Mouse (Mus musculus) midbrain, embryonic 16.5 days (tissue): ENCODE results near the gene Prdm11. TPM values are rescaled to one million over a fixed set of nuclear protein-coding genes. Genes with fewer than 3 reads are reported as not detected.
A peak's percentile ranks its signal among the peaks of the same experiment; 100 is the strongest.

Experiments used
- ATAC-seq: fragments of 200-750 bp; cut with Nextera tagmentation; 2 replicates; pipeline ENCODE4 v1.8.0; 2017; ENCODE audit warnings: moderate TSS enrichment
- H3K27ac ChIP-seq: fragments of 300-500 bp; sonication (generic); 2 replicates; pipeline ENCODE4 v1.5.1; 2014; ENCODE audit warnings: mild to moderate bottlenecking, low read length, mixed read lengths
- H3K27me3 ChIP-seq: fragments of 300-500 bp; sonication (generic); 2 replicates; pipeline ENCODE4 v1.6.1; 2014; ENCODE audit warnings: low read depth, low read length, mixed read lengths; ENCODE audit not compliant: control insufficient read depth, insufficient read depth
- H3K36me3 ChIP-seq: fragments of 300-500 bp; sonication (generic); 2 replicates; pipeline ENCODE4 v1.6.1; 2014; ENCODE audit warnings: mild to moderate bottlenecking, low read length, moderate library complexity, mixed read lengths; ENCODE audit not compliant: control insufficient read depth, insufficient read depth
- H3K4me1 ChIP-seq: fragments of 300-500 bp; sonication (generic); 2 replicates; pipeline ENCODE4 v1.6.1; 2014; ENCODE audit warnings: mild to moderate bottlenecking, low read length, mixed read lengths; ENCODE audit not compliant: control insufficient read depth, insufficient read depth
- H3K4me2 ChIP-seq: fragments of 300-500 bp; sonication (generic); 2 replicates; pipeline ENCODE4 v1.6.1; 2014; ENCODE audit warnings: mild to moderate bottlenecking, low read length, mixed read lengths
- H3K4me3 ChIP-seq: fragments of 300-500 bp; sonication (generic); 2 replicates; pipeline ENCODE4 v1.5.1; 2014; ENCODE audit warnings: low read depth, mild to moderate bottlenecking, low read length, moderate library complexity, mixed read lengths
- H3K9ac ChIP-seq: fragments of 300-500 bp; sonication (generic); 2 replicates; pipeline ENCODE4 v1.6.1; 2014; ENCODE audit warnings: low read depth, low read length, mixed read lengths
- H3K9me3 ChIP-seq: fragments of 300-500 bp; sonication (generic); replicated peaks from 2 replicates; pipeline ENCODE4 v1.6.1; 2014; ENCODE audit warnings: mild to moderate bottlenecking, low read length, mixed read lengths; ENCODE audit not compliant: control insufficient read depth, poor library complexity, severe bottlenecking
- WGBS: fragments of 180-500 bp; shearing (Covaris S2); extraction: QIAGEN DNeasy Blood & Tissue Kit; methylation state at CpG from one replicate; pipeline ENCODE4 v1.1.7; 2014; 5-methylcytosine and 5-hydroxymethylcytosine counted together
- polyA plus RNA-seq: library from polyadenylated mRNA; unstranded; fragments of >200 nt; fragmentation: Nextera tagmentation; extraction: Ambion mirVana; gene quantifications from 2 replicates; pipeline ENCODE4 v1.2.1, GENCODE M21; 2015

Gene Prdm11
- polyA plus RNA-seq, 1 experiment from 2014 or later: 2.1 TPM

DNA sequence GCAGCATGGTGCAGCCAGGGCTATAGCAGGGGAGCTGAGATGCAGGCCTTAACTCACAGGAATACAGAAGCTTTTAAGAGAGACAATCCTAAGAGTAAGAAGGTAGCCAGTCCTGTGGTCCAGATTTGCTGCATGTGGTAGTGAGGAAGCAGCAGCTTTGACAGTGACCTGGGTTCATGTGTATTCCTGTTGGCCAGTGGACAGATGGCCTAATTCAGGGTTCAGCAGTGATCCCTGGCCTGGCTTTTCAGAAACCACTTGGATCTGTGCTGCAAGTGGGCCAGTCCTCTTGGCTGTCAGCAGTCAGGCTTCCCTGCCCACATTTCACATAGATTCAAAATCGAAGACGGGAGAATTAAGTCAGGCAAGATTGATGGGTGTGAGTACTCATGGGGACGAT is 104.5 kb downstream of the Prdm11 start:
- no peaks in the 10 kb centered on the region for H3K27me3 ChIP-seq
- ATAC-seq: no peak
- H3K4me3 ChIP-seq: no peak overlapping the region
- 79% methylated on average over 3 of the region's 3 CpGs for WGBS
- H3K4me1 ChIP-seq: 0 out of 2 replicates have a peak, but pooled peaks cover under 1% of the 10 kb centered on the region
- H3K9ac ChIP-seq: no peak overlapping the region
- H3K9me3 ChIP-seq: no peaks in the 10 kb centered on the region
- H3K36me3 ChIP-seq: no peaks in the 10 kb centered on the region
- no peak overlapping the region for H3K4me2 ChIP-seq
- no peak overlapping the region for H3K27ac ChIP-seq

DNA sequence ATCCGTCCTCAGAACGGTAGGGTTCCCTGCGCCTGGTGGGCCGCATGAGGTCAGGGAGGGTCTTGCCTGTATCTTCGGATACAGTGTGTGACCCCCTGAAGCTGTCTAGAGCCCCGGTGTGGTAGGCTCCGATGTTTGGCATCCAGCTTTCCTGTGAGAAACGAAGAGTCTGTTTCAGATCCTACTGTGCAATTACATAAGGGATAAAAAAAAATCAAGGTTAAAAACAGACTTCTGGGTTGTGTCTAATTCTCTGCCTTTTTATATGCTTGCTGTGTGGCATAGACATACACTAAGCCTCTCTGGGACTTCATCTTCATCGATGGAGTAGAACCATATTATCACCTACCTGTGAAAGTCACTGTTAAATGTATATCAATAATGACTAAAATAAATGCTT is 105.0 kb downstream of the Prdm11 start:
- H3K9me3 ChIP-seq: no peaks in the 10 kb centered on the region
- WGBS: 88% methylated on average over 9 of the region's 9 CpGs
- no peaks in the 10 kb centered on the region for H3K36me3 ChIP-seq
- no peak for ATAC-seq
- no peak overlapping the region for H3K9ac ChIP-seq
- no peak overlapping the region for H3K27ac ChIP-seq
- H3K4me1 ChIP-seq: 0 out of 2 replicates have a peak, but pooled peaks cover 2% of the 10 kb centered on the region
- H3K4me2 ChIP-seq: no peak overlapping the region
- H3K27me3 ChIP-seq: no peaks in the 10 kb centered on the region
- no peak overlapping the region for H3K4me3 ChIP-seq

DNA sequence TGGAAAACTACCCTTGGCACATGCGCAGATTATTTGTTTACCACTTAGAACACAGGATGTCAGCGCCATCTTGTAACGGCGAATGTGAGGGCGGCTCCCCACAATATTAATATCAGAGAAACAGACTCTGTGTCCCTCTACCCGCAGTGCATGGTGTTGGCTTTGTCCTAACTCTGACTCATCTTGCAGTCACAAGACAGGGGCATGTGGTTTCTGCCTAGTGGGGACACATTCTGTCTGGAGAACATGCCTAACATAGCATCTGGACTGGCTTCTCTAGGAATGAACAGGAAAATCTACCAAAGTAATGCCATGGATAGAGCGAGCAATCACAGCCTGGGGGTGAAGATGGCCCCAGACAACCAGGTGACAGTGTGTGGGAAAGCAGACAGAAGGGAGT is 107.1 kb downstream of the Prdm11 start:
- Histone ChIP-seq H3K9ac (no peak overlapping the region), H3K27ac (no peak overlapping the region), H3K27me3 (no peaks in the 10 kb centered on the region), H3K9me3 (no peaks in the 10 kb centered on the region), H3K4me1 (peaks cover 13% of the 10 kb centered on the region), H3K4me2 (no peak overlapping the region), H3K36me3 (no peaks in the 10 kb centered on the region), H3K4me3 (no peak overlapping the region)
- no peak for ATAC-seq
- WGBS: 98% methylated on average over 6 of the region's 7 CpGs

DNA sequence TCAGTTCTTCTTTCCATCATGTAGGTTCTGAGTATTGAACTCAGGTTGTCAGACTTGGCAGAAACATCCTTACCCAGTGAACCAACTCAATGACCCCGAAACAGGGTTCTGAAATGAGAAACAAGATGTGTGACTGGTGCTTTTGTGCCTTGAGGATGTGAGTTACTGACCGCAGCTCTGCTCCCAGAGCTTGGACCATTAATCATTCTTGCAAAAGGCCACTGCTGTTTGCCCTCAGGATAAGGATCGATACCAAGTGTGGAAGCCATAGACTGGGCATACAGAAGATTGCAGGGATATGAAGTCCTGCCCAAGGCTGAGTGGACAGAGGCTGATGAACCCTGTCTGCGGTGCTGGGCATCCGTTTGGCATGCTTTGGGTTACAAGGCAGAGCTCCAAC is 107.9 kb downstream of the Prdm11 start:
- peaks cover 13% of the 10 kb centered on the region for H3K4me1 ChIP-seq
- no peak overlapping the region for H3K4me3 ChIP-seq
- 95% methylated on average over 5 of the region's 5 CpGs for WGBS
- no peak overlapping the region for H3K27ac ChIP-seq
- H3K9me3 ChIP-seq: no peaks in the 10 kb centered on the region
- H3K36me3 ChIP-seq: no peaks in the 10 kb centered on the region
- H3K27me3 ChIP-seq: no peaks in the 10 kb centered on the region
- no peak overlapping the region for H3K9ac ChIP-seq
- H3K4me2 ChIP-seq: no peak overlapping the region
- ATAC-seq: no peak

DNA sequence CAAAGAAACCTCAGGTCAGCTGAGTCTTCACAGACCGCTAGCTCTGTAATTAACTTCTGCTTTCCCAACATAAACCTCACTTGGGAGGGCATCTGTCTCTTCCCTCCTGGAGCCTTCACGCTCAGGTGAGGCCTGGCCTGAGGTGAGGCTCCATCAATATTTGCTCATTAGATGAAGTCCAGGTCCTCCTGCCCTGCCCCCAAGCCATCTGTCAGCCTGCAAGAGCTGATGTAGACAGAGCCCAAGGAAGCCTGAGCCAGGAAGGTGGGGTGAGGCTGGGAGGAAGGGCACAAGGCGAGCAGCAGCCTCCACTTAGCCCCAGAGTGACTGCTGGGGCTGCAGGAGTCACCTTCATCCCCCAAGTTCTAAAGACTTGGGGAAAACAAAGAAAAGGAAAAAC is 110.5 kb downstream of the Prdm11 start:
- H3K9me3 ChIP-seq: no peaks in the 10 kb centered on the region
- WGBS: 73% methylated on average over 3 of the region's 3 CpGs
- no peak for ATAC-seq
- H3K4me1 ChIP-seq: peaks cover 13% of the 10 kb centered on the region
- H3K27ac ChIP-seq: no peak overlapping the region
- H3K36me3 ChIP-seq: no peaks in the 10 kb centered on the region
- no peak overlapping the region for H3K4me2 ChIP-seq
- H3K4me3 ChIP-seq: no peak overlapping the region
- no peak overlapping the region for H3K9ac ChIP-seq
- no peaks in the 10 kb centered on the region for H3K27me3 ChIP-seq

DNA sequence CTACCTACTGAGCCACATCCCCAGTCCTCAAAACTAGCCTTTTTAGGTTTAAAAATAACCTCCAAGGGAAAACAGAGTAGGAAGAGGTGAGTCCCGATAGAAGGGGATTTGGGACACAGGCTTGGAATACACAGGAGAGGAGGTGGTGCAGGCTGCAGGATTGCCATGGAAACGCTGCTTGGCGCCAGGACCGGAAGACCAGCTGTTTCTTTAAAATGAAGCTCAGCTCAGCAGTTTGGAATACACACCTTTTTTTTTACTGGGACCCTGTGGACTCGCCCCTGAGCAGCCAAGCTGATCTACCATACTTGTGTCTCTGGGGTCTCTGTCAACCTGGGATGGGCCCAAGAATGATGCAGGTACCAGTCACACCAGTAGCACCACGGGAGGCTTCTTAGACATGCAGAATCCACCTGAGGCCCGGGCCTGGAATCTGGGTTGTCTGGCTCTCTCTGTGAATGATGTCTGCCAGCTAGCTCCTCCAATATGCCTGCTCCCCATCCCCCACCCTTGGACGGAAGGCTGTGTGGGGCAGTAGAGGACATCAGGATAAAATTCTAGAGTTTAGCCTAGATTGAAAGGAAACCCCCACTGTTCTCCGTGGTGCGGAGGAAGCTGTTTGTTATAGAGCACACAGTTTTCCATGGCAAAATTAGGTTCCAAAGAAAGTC is 111.5 kb downstream of the Prdm11 start:
- no peak overlapping the region for H3K27ac ChIP-seq
- no peaks in the 10 kb centered on the region for H3K36me3 ChIP-seq
- no peak for ATAC-seq
- WGBS: 10% methylated on average over 10 of the region's 10 CpGs
- H3K4me3 ChIP-seq: no peak overlapping the region
- no peaks in the 10 kb centered on the region for H3K9me3 ChIP-seq
- H3K4me2 ChIP-seq: peak overlapping the region; percentile 1; the same call in 1 of the 2 replicates
- peaks cover 13% of the 10 kb centered on the region for H3K4me1 ChIP-seq
- H3K27me3 ChIP-seq: no peaks in the 10 kb centered on the region
- no peak overlapping the region for H3K9ac ChIP-seq

DNA sequence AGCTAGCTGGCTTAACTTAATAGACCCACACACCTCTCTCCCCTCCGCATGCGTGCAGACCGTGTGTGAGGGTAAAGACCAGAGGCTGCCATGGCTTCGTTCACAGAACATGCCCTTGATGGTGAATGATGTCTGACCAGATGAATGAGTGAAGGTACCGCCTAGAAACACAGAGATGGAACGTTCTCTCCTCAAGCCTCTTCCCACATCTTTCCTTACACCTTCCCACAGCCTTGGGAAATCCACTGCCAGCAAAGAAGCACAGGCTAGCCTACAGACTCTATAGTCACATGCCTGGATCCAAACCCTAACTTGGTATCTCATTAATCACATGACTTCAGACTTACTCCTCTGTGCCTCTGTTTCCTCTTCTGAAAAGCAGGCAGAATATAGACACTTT is 112.6 kb downstream of the Prdm11 start:
- 77% methylated on average over 6 of the region's 6 CpGs for WGBS
- Histone ChIP-seq H3K9ac (no peak overlapping the region), H3K4me3 (no peak overlapping the region), H3K27me3 (no peaks in the 10 kb centered on the region), H3K9me3 (no peaks in the 10 kb centered on the region), H3K4me1 (peaks cover 13% of the 10 kb centered on the region), H3K27ac (no peak overlapping the region), H3K36me3 (no peaks in the 10 kb centered on the region), H3K4me2 (no peak overlapping the region)
- no peak for ATAC-seq

DNA sequence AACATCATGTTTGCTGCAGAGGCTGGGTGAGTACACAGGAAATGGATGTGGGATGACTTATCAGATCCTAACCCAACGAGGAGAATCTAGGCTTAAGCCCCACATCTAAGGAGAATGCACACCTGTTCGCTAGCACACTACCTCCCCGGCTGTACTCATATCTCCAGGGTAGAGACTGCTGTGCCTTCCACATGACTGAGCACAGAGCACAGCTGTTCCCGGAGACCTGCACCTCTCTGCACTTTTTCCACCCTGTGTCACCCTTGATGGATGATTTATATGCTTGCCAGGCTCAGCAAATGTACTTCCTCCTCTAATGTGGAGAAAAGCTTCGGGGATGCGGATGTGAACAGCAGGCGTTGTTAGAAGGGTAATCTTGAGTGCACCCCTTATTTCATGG is 114.9 kb downstream of the Prdm11 start:
- Histone ChIP-seq H3K4me1 (peaks cover 13% of the 10 kb centered on the region), H3K27me3 (no peaks in the 10 kb centered on the region), H3K9ac (no peak overlapping the region), H3K4me2 (no peak overlapping the region), H3K27ac (no peak overlapping the region), H3K4me3 (no peak overlapping the region), H3K36me3 (no peaks in the 10 kb centered on the region), H3K9me3 (no peaks in the 10 kb centered on the region)
- WGBS: 88% methylated on average over 7 of the region's 7 CpGs
- ATAC-seq: no peak

DNA sequence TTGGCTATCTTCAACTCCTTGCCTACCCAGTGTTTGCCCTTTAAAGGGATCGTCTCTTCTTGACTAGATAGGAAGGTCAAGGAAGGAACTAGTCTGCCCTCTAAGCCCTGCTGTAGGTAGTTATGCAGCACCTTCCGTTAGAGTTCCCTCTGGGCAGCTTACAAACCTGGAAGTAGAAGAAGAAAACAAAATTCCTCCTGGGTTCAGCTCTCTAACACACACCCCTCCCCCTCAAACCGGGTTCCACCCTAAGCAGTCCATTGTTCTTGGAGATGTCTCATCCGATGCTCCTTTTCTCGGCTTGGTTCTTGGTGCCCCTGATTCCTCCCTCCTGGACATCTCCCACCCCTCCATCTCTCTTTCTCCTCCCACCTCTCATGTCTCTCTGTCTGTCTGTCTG is 116.3 kb downstream of the Prdm11 start:
- no peak for ATAC-seq
- H3K4me1 ChIP-seq: peaks cover 12% of the 10 kb centered on the region
- H3K9ac ChIP-seq: no peak overlapping the region
- H3K27me3 ChIP-seq: no peaks in the 10 kb centered on the region
- H3K36me3 ChIP-seq: no peaks in the 10 kb centered on the region
- H3K9me3 ChIP-seq: no peaks in the 10 kb centered on the region
- H3K4me2 ChIP-seq: no peak overlapping the region
- H3K27ac ChIP-seq: no peak overlapping the region
- H3K4me3 ChIP-seq: no peak overlapping the region
- 71% methylated on average over 5 of the region's 5 CpGs for WGBS
